Mouse (Mus musculus) urinary bladder, postnatal 14 days (tissue): Measurements from ENCODE around the gene Zbtb24.

Experiments
- DNase-seq: peaks from one replicate; pipeline ENCODE4 v3.0.0; 2021; ENCODE audit warnings: low spot score

Gene Zbtb24

DNA sequence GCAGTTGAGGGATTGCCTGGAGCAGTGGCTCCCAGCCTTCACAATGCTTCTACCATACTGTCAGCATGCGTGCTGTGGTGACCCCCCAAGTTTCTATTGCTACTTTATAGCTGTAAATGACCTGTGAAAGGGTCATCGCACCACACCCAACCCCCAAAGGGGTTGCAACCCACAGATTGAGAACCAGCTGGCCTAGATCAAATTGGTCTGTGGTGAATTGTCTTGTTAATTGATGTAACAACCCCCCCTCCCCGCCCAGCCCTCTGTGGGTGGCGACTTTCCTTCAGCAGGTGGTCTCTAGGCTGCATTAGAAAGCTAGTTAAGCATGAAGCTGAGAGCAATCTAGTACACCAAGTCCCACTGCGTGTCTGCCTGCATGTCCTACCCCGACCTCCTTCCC, 17.1 kb downstream of the Zbtb24 start:
- DNase-seq = no peak

DNA sequence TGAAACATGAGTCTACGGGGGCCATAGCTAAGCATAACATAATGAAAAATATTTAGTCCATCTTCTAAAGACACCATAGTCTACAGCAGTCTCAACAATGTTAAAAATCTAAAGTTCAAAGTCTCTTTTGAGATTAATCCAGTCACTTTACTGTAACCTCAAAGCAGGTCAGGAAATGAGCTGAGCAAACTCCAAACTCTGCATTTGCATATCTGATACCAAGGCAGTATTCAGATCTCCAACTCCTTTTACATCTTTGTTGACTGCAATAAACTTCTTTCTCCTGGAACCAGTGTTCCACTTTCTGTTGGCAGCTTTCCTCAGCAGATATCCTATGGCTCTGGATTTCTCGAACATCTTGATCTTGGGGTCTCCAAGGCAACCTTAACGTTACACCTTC, 20.5 kb downstream of the Zbtb24 start:
- DNase-seq = no peak

DNA sequence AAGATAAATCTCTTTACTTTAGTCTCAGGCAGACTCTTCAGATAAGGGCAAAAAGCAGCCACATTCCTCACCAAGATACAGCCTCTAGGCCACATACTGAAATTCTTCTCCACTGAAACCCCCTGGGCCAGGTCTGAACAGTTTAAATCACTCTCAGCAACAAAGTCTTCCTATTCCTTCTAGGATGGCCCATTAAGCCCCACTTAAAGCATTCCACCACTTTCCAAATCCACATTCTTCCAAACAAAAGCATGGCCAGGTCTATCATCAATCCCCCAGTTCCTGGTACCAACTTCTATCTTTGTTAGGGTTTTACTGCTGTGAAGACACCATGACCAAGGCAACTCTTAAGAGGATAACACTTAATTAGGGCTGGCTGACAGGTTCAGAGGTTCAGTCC, 22.4 kb downstream of the Zbtb24 start:
- no peak for DNase-seq

DNA sequence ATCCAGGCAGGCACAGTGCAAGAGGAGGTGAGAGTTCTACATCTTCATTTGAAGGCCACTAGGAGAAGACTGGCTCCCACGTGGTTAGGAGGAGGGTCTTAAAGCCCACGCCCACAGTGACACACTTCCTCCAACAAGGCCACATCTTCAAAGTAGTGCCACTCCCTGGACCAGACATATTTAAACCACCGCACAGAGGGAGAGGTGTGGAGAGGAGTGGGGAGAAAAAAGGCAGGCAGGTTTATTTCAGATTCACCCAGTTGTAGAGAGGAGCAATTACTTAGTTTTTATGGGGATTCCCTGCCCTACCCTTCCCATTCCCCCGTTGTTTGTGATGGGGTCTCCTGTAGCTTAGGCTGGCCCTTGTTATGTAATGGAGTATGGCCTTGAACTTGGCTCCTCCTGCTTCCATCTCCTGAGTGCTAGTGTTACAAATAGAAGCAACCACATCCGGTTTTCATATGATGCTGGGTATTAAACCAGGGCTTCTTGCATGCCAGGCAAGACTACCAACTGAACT, 22.8 kb downstream of the Zbtb24 start:
- DNase-seq = no peak

DNA sequence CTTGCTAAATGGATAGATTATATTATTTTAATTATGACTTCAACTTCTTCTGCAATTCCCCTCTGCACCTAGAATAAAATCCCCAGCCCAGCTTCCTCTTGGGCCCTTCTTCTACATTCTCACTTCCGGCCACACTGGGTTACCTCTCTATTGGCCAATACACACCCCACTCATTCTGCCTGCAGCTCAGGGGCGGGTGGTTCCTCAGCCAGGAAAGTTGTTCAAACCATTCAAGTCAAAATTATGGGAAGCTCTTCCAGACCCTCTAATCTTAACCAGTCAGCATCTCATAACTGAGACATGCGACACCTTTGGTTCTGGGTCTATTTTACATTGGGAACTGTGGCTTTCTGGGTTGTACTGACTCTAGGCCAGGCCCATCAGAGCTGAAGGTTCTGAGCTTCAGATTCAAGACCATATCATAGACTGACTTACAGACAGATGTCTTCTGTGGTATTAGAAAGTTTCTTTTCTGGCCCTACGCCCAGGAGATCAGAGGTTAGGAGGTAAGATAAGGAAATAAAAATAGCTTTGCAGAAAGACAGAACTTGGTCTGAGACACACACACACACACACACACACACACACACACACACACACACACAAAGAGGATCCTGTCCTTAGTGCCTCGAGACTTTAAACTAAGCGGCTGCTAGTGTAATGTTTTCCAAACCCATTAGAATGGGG, 23.7 kb downstream of the Zbtb24 start:
- peak; percentile 36 for DNase-seq

DNA sequence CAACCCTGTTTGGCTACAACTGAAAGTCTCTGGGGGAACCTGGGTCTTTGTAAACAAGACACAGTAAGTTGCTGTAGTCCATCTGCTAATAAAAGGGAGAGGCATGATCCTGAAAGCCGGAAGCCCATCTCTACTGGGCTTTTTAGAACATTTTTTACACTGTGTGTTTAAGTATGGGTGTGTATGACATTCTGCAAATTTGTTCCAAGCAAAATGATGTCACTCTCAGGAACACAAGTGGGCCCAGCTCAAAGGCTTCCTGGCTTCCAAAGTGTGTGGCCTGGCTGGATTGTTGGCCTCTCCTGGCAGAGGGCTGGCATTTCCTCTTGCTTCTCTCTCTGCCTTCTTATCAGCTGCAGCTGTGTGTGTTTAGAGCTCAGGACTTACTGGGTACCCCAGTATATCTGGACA, 24.8 kb downstream of the Zbtb24 start:
- no peak for DNase-seq

DNA sequence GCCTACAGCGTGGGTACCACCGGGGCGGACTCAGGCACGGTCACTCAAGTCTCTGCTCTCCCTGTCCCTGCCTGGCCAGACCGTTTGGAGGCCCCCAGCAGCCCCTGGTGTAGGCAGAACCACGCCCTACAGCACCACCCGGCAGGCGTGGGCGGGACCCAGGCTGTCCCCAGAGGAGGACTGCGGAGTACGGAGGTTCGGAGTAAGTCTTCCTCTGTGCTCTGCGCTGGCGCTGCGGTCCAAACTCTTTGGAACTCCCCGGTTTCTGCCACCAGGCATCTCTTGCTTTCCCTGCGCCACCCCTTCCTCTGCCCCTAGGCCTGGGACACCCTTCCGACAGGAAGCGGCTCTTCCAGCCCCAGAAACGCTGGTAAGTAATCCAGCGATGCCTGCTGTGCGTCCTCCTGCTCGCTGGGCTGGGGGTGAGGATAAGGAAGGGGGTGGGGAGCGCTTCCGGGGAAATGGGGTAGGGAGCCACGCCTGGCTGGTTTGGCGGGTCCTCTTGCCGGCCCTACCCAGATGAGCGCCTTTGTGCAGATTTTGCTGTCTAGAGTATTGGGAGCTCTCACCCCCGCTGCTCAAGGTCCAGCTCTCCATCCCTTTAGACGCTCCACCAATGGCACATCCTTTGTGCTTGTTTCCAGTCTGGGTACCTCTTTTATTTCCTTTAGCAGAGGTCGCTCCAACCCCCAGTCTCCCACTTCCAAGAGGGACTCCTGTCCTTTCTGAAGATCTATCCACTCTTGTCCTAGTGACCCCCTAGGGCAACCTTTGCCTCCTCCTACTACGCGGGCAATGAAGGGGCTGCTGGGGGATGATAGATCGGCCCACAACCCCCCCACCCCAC, 26.2 kb downstream of the Zbtb24 start, which contains the start of gene Mical1:
Gene Mical1 (plus strand): TSS at position 144 of the 847 bp plus-strand sequence.
- peak; percentile 66 for DNase-seq

DNA sequence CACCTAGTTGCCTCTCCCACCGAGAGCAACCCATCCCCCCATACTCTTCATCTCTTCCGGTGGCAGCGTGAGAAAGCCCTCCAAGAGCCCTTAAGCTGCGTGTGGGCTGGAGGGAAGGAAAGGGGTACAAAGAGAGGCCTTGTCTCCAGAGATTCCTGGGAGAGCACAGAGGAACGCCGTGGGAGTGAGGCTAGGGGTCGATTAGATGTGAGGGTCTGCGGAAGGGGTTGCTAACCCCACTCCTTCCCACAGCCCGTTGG, 26.8 kb downstream of the Zbtb24 start:
- no peak for DNase-seq

DNA sequence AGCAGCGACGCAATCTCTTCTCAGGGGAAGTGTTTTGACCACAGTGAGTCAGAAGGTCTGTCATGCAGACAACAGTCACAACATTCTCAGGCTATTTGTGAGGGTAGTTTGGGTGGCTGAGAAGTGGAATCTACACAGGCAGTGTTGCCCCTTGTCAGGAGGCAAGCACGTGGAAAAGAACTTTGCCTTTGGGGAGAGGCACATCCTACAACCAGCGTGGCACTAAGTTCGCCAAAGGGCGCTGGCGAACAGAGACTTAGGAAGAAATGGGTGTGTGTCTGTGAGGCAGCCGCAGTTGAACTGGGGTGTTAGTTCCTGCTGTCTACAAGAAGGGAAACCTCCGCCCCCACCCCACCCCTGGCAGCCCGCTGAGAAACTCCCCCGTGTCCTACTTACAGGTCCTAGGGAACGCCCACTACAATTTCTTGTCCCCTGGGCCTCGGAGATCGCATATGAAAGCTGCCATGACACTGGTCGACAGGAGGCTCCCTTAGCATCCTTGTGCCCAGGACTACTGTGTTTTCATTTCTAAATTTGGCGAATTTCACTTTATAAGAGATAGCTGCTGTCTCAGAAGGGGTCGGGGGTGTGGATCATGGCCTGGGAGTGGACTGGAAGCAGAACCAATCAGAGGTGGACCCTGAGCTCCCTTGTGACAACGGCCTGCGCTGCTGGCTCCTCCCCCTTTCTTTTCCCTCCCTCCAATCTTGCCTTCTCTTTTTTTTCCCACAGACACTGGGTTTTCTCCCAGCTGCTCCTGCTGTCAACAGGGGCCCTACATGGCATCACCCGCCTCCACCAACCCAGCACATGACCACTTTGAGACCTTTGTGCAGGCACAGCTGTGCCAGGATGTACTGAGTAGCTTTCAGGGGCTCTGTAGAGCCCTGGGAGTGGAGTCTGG, 27.3 kb downstream of the Zbtb24 start:
- DNase-seq = peak; percentile 76

DNA sequence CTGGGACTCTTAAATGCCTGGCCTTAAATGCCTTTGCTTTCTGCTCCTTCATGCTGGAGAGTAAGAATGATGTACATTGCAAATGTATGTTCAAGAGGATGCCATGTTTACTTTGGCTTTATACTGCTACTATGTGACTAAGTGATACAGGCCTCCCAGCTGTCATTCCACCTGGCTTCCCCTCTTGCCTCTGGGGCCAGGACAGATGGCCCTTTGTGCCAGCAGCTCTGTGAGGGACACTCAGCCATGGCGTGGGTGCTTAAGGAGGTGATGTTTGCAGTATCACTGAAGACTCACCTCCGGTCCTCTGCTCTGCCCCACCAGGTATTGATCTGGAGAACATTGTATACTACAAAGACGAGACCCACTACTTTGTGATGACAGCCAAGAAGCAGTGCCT, 29.8 kb downstream of the Zbtb24 start:
- DNase-seq = no peak

DNA sequence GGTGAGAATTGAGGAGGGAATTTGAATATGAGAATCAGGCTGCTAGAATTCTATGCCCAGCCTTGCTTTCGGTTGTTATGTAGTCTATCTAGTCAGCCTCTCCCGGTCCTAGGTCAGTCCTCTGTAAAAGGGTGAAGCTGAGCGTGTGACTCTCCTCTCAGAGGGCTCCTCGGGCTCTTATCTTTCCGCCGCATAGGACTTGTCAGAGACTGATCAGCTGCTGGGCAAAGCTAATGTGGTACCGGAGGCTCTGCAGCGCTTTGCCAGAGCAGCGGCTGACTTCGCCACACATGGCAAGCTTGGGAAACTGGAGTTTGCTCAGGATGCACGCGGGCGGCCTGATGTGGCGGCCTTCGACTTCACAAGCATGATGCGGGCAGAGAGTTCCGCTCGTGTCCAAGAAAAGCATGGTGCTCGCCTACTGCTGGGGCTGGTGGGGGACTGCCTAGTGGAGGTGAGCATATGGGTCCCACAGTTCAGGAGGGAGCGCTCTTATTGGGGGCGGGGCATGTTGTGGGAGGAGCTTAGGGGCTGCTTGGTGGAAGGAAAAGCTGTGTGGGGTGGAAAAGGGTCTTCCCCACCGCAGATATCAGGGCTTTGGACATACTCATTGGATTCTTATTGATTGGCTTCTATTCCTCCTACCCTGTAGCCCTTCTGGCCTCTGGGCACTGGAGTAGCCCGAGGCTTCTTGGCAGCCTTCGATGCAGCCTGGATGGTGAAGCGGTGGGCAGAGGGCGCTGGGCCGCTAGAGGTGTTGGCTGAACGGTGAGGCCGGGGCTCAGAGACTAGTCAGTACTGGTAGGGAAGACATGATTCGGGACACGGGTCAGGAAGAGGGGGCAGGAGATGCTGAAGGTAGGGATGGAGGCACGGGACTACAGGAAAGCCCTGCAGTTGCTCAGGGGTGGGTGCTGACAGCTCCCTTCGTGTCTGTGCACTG, 31.0 kb downstream of the Zbtb24 start:
- DNase-seq = no peak

DNA sequence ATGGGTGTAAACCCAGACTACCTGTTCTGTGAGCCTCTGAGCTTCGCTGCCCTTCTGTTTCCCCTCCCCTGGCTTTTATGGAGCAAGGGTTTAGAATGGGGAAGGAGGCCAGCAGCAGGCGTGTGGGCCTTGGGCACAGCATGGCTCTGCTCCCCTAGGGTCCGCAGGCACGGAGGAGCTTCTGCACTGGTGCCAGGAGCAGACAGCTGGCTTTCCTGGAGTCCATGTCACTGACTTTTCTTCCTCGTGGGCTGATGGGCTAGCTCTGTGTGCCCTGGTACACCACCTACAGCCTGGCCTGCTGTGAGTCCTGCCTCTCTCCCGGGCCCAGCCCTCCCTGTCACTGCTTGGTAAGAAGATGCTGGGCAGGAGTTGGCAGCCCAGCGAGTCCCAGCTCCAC, 32.3 kb downstream of the Zbtb24 start:
- DNase-seq = no peak

DNA sequence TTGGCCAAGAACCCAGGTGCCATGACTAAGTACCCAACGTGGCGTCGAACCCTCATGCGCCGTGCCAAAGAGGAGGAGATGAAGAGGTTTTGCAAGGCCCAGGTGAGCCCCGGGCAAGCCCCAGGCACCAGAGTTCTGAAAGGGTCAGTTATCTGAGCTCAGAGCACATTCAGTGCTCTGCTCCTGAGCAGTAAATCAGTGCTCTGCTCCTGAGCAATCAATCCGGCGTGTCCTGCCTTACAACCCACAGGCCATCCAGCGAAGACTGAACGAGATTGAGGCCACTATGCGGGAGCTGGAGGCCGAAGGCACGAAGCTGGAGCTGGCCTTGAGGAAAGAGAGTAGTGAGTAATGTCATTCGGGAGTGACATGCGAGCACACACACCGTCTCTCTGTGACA, 35.6 kb downstream of the Zbtb24 start:
- DNase-seq = no peak

DNA sequence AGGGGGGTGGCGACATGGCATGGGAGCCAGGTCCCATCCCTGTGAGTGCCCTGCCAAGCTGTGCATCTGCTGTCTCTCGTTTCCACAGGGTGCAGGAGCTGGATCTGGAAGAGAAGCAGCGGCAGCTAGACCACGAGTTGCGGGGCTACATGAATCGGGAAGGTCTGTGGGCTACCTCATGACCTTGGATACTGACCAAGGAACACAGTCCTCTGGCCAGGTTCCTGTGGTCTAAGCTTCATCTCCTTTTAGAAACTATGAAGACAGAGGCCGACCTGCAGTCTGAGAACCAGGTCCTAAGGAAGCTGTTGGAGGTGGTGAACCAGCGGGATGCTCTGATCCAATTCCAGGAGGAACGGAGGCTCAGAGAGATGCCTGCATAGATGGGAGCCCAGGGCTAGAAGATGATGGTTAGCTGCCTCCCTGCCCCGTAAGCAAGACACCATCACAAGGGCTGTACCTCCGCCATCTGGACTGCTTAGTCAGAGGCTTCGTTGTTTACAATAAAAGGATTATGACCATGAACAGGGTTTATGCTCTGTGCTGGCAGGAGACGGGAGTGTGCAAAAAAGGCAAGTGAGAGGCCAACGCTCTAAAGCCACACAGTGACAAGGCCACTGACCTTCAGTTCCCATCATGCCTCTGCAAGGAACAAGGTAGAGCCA, 36.5 kb downstream of the Zbtb24 start:
- no peak for DNase-seq

DNA sequence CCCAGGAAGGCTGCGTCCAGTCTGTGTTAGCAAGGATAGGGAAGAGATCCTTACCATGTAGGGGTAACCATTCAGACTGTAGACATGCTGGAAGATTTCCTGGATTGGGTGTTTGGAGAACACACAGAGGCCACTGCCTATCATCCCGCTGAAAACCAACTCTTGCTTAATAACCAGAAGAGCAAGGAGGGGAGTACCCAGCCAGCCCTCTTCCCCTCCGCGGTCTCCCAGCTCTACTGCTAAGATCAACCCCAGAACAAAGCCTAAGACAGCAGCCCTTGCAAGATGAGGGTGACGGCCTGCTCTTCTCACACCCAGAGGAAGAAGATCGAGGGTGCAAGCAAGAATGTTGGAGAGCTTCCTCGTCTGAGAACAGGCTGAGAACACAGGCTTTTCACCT, 38.7 kb downstream of the Zbtb24 start:
- no peak for DNase-seq

DNA sequence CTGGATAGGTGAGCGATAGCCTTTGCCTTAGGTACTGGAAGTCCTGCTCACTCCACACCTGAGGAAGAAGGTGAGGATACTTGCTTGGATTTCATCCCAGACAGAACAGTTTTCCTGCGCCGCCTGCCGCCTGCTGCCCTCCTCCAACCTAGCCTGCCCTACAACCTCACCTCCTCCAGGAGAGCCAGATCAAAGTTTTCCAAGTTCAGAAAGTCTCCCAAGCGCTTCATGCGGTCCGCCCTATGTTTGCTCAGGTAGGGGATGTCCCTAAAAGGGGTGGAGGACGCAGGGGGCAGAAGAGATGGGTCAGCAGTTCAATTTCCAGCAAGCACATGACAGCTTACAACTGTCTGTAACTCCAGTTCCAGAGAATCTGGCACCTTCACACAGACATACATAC, 39.1 kb downstream of the Zbtb24 start:
- no peak for DNase-seq

DNA sequence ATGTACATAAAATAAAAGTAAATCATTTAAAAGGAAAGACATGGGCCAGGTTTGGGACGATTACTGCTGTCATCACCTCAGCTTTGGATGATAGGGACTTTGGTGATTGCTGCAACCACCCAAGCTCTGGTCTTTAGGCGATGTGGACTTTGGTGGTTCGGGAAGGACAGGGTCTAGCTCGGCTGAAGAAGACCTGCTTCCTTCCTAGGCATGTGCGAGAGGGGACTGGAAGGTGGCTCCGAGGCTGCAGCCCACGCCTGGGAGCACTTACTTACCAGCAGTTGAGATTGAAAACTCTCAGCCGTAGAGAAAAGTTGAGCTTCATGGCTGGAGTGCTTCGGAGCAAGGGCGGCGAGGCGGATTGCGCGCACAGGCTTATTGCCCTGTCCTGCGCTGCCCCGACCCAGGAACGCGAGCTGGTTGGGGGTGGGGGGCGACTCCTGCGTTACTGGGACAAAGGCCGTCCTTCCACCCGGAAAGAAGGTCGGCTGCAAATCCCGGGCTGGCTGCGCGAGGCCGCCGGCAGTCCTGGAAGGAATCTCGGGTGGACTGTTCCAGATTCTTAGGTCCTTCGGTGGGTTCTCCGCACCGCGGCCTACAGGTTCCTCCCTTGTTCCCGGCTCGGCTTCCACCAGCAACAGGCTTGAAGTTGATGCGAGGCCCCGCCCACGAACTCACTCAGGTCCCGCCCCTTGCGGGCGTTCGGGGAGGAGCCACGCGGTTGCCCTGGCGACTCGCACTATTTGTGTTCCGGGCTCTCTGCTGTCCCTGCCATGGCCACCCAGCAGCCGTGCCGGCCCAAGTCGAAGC, 39.7 kb downstream of the Zbtb24 start, which contains the start of the genes Smpd2 and Ppil6:
Gene Smpd2 (minus strand): TSS at position 662 of the 810 bp plus-strand sequence.
Gene Ppil6 (plus strand): TSS at position 732 of the 810 bp plus-strand sequence.
- peak; percentile 96 for DNase-seq

DNA sequence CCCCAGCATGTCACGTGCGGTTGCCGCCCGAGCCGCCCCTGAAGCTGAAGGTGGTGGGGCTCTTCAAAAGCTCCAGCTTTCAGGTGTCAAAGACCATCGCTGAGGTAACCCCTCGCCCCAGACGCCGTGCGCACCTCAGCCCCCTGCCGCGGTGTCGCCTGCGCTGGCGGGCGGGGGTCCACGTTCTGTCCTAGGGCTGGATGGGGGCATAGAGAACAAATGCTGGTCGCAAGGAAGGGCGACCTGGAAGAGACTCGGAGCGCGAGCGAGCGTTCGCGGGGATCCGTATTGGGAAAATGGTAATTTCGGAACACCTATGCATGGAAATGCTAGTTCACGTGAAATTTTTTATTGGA, 40.3 kb downstream of the Zbtb24 start:
- no peak for DNase-seq

DNA sequence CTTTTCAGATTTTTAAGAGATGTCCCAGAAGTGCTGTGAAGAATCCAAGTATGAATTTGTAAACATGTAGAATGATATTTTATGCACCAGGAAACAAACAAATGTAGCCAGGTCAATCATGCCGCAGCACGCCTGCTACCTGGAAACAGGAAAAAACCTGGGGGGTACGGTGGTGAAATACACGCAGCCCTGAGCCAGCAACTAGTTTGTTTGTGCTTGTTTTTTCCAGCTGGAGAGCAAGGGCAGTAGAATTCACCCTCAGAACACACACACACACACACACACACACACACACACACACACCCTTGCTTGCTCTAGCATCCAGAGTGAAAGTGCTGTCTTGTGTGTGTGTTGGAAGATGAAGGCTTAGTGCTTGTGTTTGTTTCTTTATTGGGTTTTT, 40.9 kb downstream of the Zbtb24 start:
- peak; percentile 57 for DNase-seq

DNA sequence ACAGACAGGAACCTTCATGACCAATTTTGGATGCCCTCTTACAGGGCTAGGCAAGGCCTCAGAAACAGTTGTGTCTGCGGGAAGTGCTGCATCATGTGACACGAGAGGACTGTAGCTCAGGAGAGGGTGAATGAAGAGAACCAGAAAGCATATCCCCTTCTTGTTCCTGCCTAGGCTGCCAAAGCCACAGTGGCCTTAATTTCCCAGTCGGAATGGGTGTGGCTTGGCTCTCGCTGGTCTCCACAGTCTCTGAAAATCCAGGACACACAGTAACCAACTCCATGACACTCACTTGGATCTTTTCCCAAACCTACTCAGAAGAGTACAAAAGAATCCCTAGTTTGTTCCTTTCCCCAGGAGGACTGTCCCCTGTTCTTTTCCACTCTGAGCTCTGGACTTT, 50.8 kb downstream of the Zbtb24 start:
- DNase-seq = no peak
